Mouse (Mus musculus): ENCODE results near the gene Pde6h. TPM values are rescaled to one million over a fixed set of nuclear protein-coding genes. Genes with fewer than 3 reads are reported as not detected.

Pde6h gene
- total RNA-seq, 1 experiment from 2014 or later = not detected

- no peak for ATAC-seq (replicated peaks; ENCODE audit: insufficient number of reproducible peaks, low FRiP score, low TSS enrichment, poor library complexity, severe bottlenecking)
Measured at GRCm38 (mm10) chr6:136999009-136999408, 75.4 kb downstream of the Pde6h start.

- ATAC-seq (replicated peaks; ENCODE audit: insufficient number of reproducible peaks, low FRiP score, low TSS enrichment, poor library complexity, severe bottlenecking) = no peak
Measured at GRCm38 (mm10) chr6:136999707-137000446, 76.2 kb downstream of the Pde6h start.

GRCm38 (mm10) chr6:137000706-137001105, 77.1 kb downstream of the Pde6h start:
- ATAC-seq (replicated peaks; ENCODE audit: insufficient number of reproducible peaks, low FRiP score, low TSS enrichment, poor library complexity, severe bottlenecking) = no peak

GRCm38 (mm10) chr6:137001267-137002168, 77.9 kb downstream of the Pde6h start:
- ATAC-seq (replicated peaks; ENCODE audit: insufficient number of reproducible peaks, low FRiP score, low TSS enrichment, poor library complexity, severe bottlenecking) = no peak

GRCm38 (mm10) chr6:137002169-137002514, 78.5 kb downstream of the Pde6h start:
- no peak for ATAC-seq (replicated peaks; ENCODE audit: insufficient number of reproducible peaks, low FRiP score, low TSS enrichment, poor library complexity, severe bottlenecking)

GRCm38 (mm10) chr6:137004359-137004758, 80.7 kb downstream of the Pde6h start:
- no peak for ATAC-seq (replicated peaks; ENCODE audit: insufficient number of reproducible peaks, low FRiP score, low TSS enrichment, poor library complexity, severe bottlenecking)

GRCm38 (mm10) chr6:137011187-137011586, 87.6 kb downstream of the Pde6h start:
- ATAC-seq (replicated peaks; ENCODE audit: insufficient number of reproducible peaks, low FRiP score, low TSS enrichment, poor library complexity, severe bottlenecking) = no peak

- ATAC-seq (replicated peaks; ENCODE audit: insufficient number of reproducible peaks, low FRiP score, low TSS enrichment, poor library complexity, severe bottlenecking) = no peak
Measured at GRCm38 (mm10) chr6:137014346-137014745, 90.7 kb downstream of the Pde6h start.

- ATAC-seq (replicated peaks; ENCODE audit: insufficient number of reproducible peaks, low FRiP score, low TSS enrichment, poor library complexity, severe bottlenecking) = no peak
Measured at GRCm38 (mm10) chr6:137017216-137017973, 93.8 kb downstream of the Pde6h start.

Other genes with a start within 250 kb of the Pde6h start
- 0.10 to 1.1 TPM in 2 of 3 replicates, not detected in the other for gene Gucy2c, start 142.1 kb upstream of the Pde6h start, total RNA-seq (2017)
- 2.3 to 11.2 TPM (median 4.9 TPM) in 3 replicates for gene Hist4h4, start 119.4 kb upstream of the Pde6h start, total RNA-seq (2017)
- gene H2afj, start 115.6 kb upstream of the Pde6h start, total RNA-seq (2017) = 54.2 to 78.4 TPM (median 59.5 TPM) in 3 replicates
- gene BC049715, start 96.2 kb upstream of the Pde6h start, total RNA-seq (2017) = 0.96 to 3.7 TPM (median 2.5 TPM) in 3 replicates
- gene Wbp11, start 95.6 kb upstream of the Pde6h start, total RNA-seq (2017) = 46.3 to 120 TPM (median 81.0 TPM) in 3 replicates
- gene Smco3, start 88.4 kb upstream of the Pde6h start, total RNA-seq (2017) = 0.49 TPM in 1 of 3 replicates, not detected in the others
- not detected in 3 replicates for gene Art4, start 66.1 kb upstream of the Pde6h start, total RNA-seq (2017)
- gene Mgp, start 48.0 kb upstream of the Pde6h start, total RNA-seq (2017) = not detected in 3 replicates
- 3.7 to 8.5 TPM (median 5.7 TPM) in 3 replicates for gene Erp27, start 1.7 kb upstream of the Pde6h start, total RNA-seq (2017)
- 977 to 1,211 TPM (median 1,012 TPM) in 3 replicates for gene Arhgdib, start 18.1 kb downstream of the Pde6h start, total RNA-seq (2017)
- gene Rerg, start 246.7 kb downstream of the Pde6h start, total RNA-seq (2017) = not detected in 3 replicates